Mouse (Mus musculus): ENCODE measurements around the gene Fam178b. TPM values are rescaled to one million over a fixed set of nuclear protein-coding genes. Genes with fewer than 3 reads are reported as not detected.

Gene Fam178b
- polyA plus RNA-seq, 1 experiment from 2014 or later = not detected

- ChIA-PET POLR2A (no interaction called here), CTCF (interaction anchor here (1.0 kb wide), 1 partner anchor 38 kb away, joined by 3 read pairs; no protein-coding TSS in a partner anchor)
- no peak for TF ChIP-seq CTCF (IDR thresholded peaks at IDR 0.05)
- ATAC-seq (no peak), DNase-seq (ENCODE audit: low read depth, low spot score) (no peak)
- no peaks in the 10 kb centered on the region for H3K27me3 ChIP-seq
- in situ Hi-C loops (cut with MboI; ENCODE audit: low pct_unique_long_range_greater_than_20kb) = no loop called here
Observed at GRCm38 (mm10) chr1:36656233-36656632, 26.8 kb downstream of the Fam178b start.

- no peaks in the 10 kb centered on the region for H3K27me3 ChIP-seq
- ChIA-PET POLR2A (no interaction called here), CTCF (interaction anchor here (0.9 kb wide), 1 partner anchor 20 kb away, joined by 3 read pairs; no protein-coding TSS in a partner anchor)
- ATAC-seq (no peak), DNase-seq (ENCODE audit: low read depth, low spot score) (no peak)
- in situ Hi-C loops (cut with MboI; ENCODE audit: low pct_unique_long_range_greater_than_20kb) = no loop called here
- no peak for TF ChIP-seq CTCF (IDR thresholded peaks at IDR 0.05)
Observed at GRCm38 (mm10) chr1:36655039-36655438, 27.9 kb downstream of the Fam178b start.

GRCm38 (mm10) chr1:36647631-36648030 is 35.4 kb downstream of the Fam178b start:
- in situ Hi-C loops (cut with MboI; ENCODE audit: low pct_unique_long_range_greater_than_20kb) = no loop called here
- no peak for DNase-seq (ENCODE audit: low read depth, low spot score)
- H3K27me3 ChIP-seq = peaks cover 4% of the 10 kb centered on the region
- POLR2A ChIA-PET = interaction anchor here (1.5 kb wide), 1 partner anchor 76 kb away, joined by 3 read pairs; no protein-coding TSS in a partner anchor
- CTCF ChIA-PET = no interaction called here
- TF ChIP-seq CTCF (IDR thresholded peaks at IDR 0.05) = no peak
- ATAC-seq = no peak

- in situ Hi-C loops (cut with MboI; ENCODE audit: low pct_unique_long_range_greater_than_20kb) = no loop called here
- DNase-seq (ENCODE audit: low read depth, low spot score) = no peak
- ATAC-seq = no peak
- ChIA-PET POLR2A (no interaction called here), CTCF (interaction anchor here (1.4 kb wide), 1 partner anchor 9 kb away, joined by 3 read pairs; no protein-coding TSS in a partner anchor)
- peaks cover 4% of the 10 kb centered on the region for H3K27me3 ChIP-seq
- TF ChIP-seq CTCF (IDR thresholded peaks at IDR 0.05) = no peak
Observed at GRCm38 (mm10) chr1:36646285-36646684, 36.7 kb downstream of the Fam178b start.

- no peak for TF ChIP-seq CTCF (IDR thresholded peaks at IDR 0.05)
- peaks cover 4% of the 10 kb centered on the region for H3K27me3 ChIP-seq
- POLR2A ChIA-PET = no interaction called here
- DNase-seq (ENCODE audit: low read depth, low spot score) = no peak
- CTCF ChIA-PET = no interaction called here
- ATAC-seq = no peak
- in situ Hi-C loops (cut with MboI; ENCODE audit: low pct_unique_long_range_greater_than_20kb) = no loop called here
Observed at GRCm38 (mm10) chr1:36644615-36645007, 38.4 kb downstream of the Fam178b start.

GRCm38 (mm10) chr1:36643957-36644614 is 38.9 kb downstream of the Fam178b start:
- in situ Hi-C loops (cut with MboI; ENCODE audit: low pct_unique_long_range_greater_than_20kb) = no loop called here
- ATAC-seq (no peak), DNase-seq (ENCODE audit: low read depth, low spot score) (no peak)
- POLR2A ChIA-PET = no interaction called here
- H3K27me3 ChIP-seq = peaks cover 4% of the 10 kb centered on the region
- CTCF ChIA-PET = no interaction called here
- TF ChIP-seq CTCF (IDR thresholded peaks at IDR 0.05) = no peak

- ChIA-PET POLR2A (no interaction called here), CTCF (interaction anchor here (0.8 to 2.6 kb wide), 6 partner anchors 20 to 99 kb away, joined by 3 to 13 read pairs (median 4); partner anchors contain the start of gene Ankrd39)
- no peaks in the 10 kb centered on the region for H3K27me3 ChIP-seq
- DNase-seq (ENCODE audit: low read depth, low spot score) (no peak), ATAC-seq (no peak)
- in situ Hi-C loops (cut with MboI; ENCODE audit: low pct_unique_long_range_greater_than_20kb) = no loop called here
- TF ChIP-seq CTCF (IDR thresholded peaks at IDR 0.05) = no peak
Observed at GRCm38 (mm10) chr1:36635826-36636485, 47.0 kb downstream of the Fam178b start.

- ChIA-PET CTCF (interaction anchor here (0.8 to 2.6 kb wide), 6 partner anchors 19 to 88 kb away, joined by 3 to 13 read pairs (median 4); partner anchors contain the start of gene Ankrd39), POLR2A (no interaction called here)
- in situ Hi-C loops (cut with MboI; ENCODE audit: low pct_unique_long_range_greater_than_20kb) = loop anchor here (5.0 kb wide), 1 partner anchor 78 kb away; the partner anchor contains the start of gene Sema4c
- H3K27me3 ChIP-seq = no peaks in the 10 kb centered on the region
- DNase-seq (ENCODE audit: low read depth, low spot score) (no peak), ATAC-seq (no peak)
- no peak for TF ChIP-seq CTCF (IDR thresholded peaks at IDR 0.05)
Observed at GRCm38 (mm10) chr1:36634940-36635339, 48.0 kb downstream of the Fam178b start.

- ChIA-PET CTCF (interaction anchor here (0.8 to 0.9 kb wide), 2 partner anchors 43 to 86 kb away, joined by 3 read pairs; no protein-coding TSS in a partner anchor), POLR2A (interaction anchor here (1.6 kb wide), 1 partner anchor 87 kb away, joined by 3 read pairs; the partner anchor contains the start of gene Ankrd39)
- no peak for TF ChIP-seq CTCF (IDR thresholded peaks at IDR 0.05)
- in situ Hi-C loops (cut with MboI; ENCODE audit: low pct_unique_long_range_greater_than_20kb) = loop anchor here (5.0 kb wide), 1 partner anchor 77 kb away; the partner anchor contains the start of gene Sema4c
- ATAC-seq (no peak), DNase-seq (ENCODE audit: low read depth, low spot score) (no peak)
- H3K27me3 ChIP-seq = no peaks in the 10 kb centered on the region
Observed at GRCm38 (mm10) chr1:36633920-36634319, 49.1 kb downstream of the Fam178b start.

- ChIA-PET POLR2A (interaction anchor here (1.6 kb wide), 1 partner anchor 86 kb away, joined by 3 read pairs; the partner anchor contains the start of gene Ankrd39), CTCF (interaction anchor here (1.8 kb wide), 1 partner anchor 86 kb away, joined by 5 read pairs; the partner anchor contains the start of gene Ankrd39)
- ATAC-seq = no peak
- H3K27me3 ChIP-seq = no peaks in the 10 kb centered on the region
- no peak for TF ChIP-seq CTCF (IDR thresholded peaks at IDR 0.05)
- in situ Hi-C loops (cut with MboI; ENCODE audit: low pct_unique_long_range_greater_than_20kb) = loop anchor here (5.0 kb wide), 1 partner anchor 76 kb away; the partner anchor contains the start of gene Sema4c
- no peak for DNase-seq (ENCODE audit: low read depth, low spot score)
Observed at GRCm38 (mm10) chr1:36632846-36633245, 50.1 kb downstream of the Fam178b start.
